8 mouse cellular contexts compared by ENCODE assay signal in genomic region chr13:46670514-46670913, GRCm38 (mm10). TPM values are rescaled to one million over a fixed set of nuclear protein-coding genes. Genes with fewer than 3 reads are reported as not detected.
DNase-seq lines count a peak whose midpoint lies in the region; ATAC-seq and TF ChIP-seq lines count a peak whose summit lies in the region.

No protein-coding gene starts in this region.

- H3K4me1 ChIP-seq in forebrain, postnatal 0 days (ENCODE audit: insufficient read depth) = peaks cover 13% of the 10 kb centered on the region
- peaks cover 12% of the 10 kb centered on the region for H3K4me1 ChIP-seq in liver, embryonic 16.5 days (ENCODE audit: control insufficient read depth, low read depth, low read length)

- WGBS in forebrain, postnatal 0 days = 59% methylated on average over 9 of the region's 9 CpGs
- 23% methylated on average over 9 of the region's 9 CpGs for WGBS in liver, embryonic 16.5 days (ENCODE audit: insufficient replicate concordance)

- ATAC-seq in forebrain, postnatal 0 days = no peak
- peak; percentile 16; the same call in 1 of the 2 replicates for ATAC-seq in liver, embryonic 16.5 days (ENCODE audit: low read depth)
- ATAC-seq in cerebellum, adult (ENCODE audit: insufficient number of reproducible peaks, low FRiP score, low TSS enrichment) = no peak

- intact Hi-C loops in gastrocnemius, adult 2 months (cut with DNase I) = no loop called here

- H3K36me3 ChIP-seq in forebrain, postnatal 0 days (ENCODE audit: insufficient read depth) = peaks cover 24% of the 10 kb centered on the region
- peaks cover 13% of the 10 kb centered on the region for H3K36me3 ChIP-seq in liver, embryonic 16.5 days (ENCODE audit: control insufficient read depth, insufficient read depth)

- H3K9me3 ChIP-seq in forebrain, postnatal 0 days (ENCODE audit: low read length) = no peaks in the 10 kb centered on the region
- H3K9me3 ChIP-seq in liver, embryonic 16.5 days (replicated peaks; ENCODE audit: control insufficient read depth, low read length) = no peaks in the 10 kb centered on the region

- no peak for TF ChIP-seq CTCF in gastrocnemius, adult 2 months (IDR thresholded peaks at IDR 0.05)
- no peak for TF ChIP-seq CTCF in forebrain, postnatal 0 days (IDR thresholded peaks at IDR 0.05; ENCODE audit: low read depth)

- peak overlapping the region; percentile 96 for H3K27ac ChIP-seq in gastrocnemius, adult 2 months
- H3K27ac ChIP-seq in forebrain, postnatal 0 days (ENCODE audit: low read depth, low read length) = no peak overlapping the region
- H3K27ac ChIP-seq in liver, embryonic 16.5 days (ENCODE audit: low read length) = peak overlapping the region; percentile 31; the same call in 1 of the 2 replicates

- no peaks in the 10 kb centered on the region for H3K27me3 ChIP-seq in forebrain, postnatal 0 days (ENCODE audit: insufficient read depth, low read length)
- no peaks in the 10 kb centered on the region for H3K27me3 ChIP-seq in liver, embryonic 16.5 days (ENCODE audit: control insufficient read depth, insufficient read depth, low read depth, low read length)

- H3K9ac ChIP-seq in forebrain, postnatal 0 days = peak overlapping the region; percentile 84; the same call in 1 of the 2 replicates
- H3K9ac ChIP-seq in liver, embryonic 16.5 days (ENCODE audit: low read depth, low read length) = peak overlapping the region; percentile 95

- peak overlapping the region; percentile 91 for H3K4me3 ChIP-seq in gastrocnemius, adult 2 months
- peak overlapping the region; percentile 86 for H3K4me3 ChIP-seq in forebrain, postnatal 0 days (ENCODE audit: low read depth, low read length)
- peak overlapping the region; percentile 91 for H3K4me3 ChIP-seq in liver, embryonic 16.5 days (ENCODE audit: low read depth, low read length)

- peak overlapping the region; percentile 75 for H3K4me2 ChIP-seq in forebrain, postnatal 0 days (ENCODE audit: low read depth)
- peak overlapping the region; percentile 84 for H3K4me2 ChIP-seq in liver, embryonic 16.5 days (ENCODE audit: low read depth, low read length)

- DNase-seq in gastrocnemius, adult 2 months = no peak
- no peak for DNase-seq in gastrocnemius, postnatal 4 days (ENCODE audit: low spot score in 2 of 2)
- DNase-seq in CD4-positive helper T cell, adult 2 months (ENCODE audit: low read depth, low spot score) = peak; percentile 22
- DNase-seq in forebrain, postnatal 0 days = peak; percentile 21
- DNase-seq in spleen, postnatal 14 days (ENCODE audit: low spot score in 2 of 2) = no peak
- DNase-seq in urinary bladder, adult 18-20 months (ENCODE audit: low spot score in 2 of 2) = no peak

RNA-seq across cellular contexts. Expression of gene Fam8a1, which starts 1.2 kb away (rescaled TPM):
- 10 to 100 TPM; 29.7 to 34.3 TPM for total RNA-seq in gastrocnemius, adult 2 months (2021)
- 10 to 100 TPM; 45.3 to 48.2 TPM for total RNA-seq in gastrocnemius, postnatal 4 days (2021)
- 63.0 and 73.8 TPM in 2 replicates for total RNA-seq in forebrain, postnatal 0 days (2014; rRNA removed)
- polyA plus RNA-seq in forebrain, postnatal 0 days (2015; fragmentation: Nextera tagmentation; extraction: Ambion mirVana) = 13.6 and 18.8 TPM in 2 replicates
- 2.0 and 2.3 TPM in 2 replicates for polyA plus RNA-seq in liver, embryonic 16.5 days (2015; fragmentation: Nextera tagmentation; extraction: Ambion mirVana)

RNA-seq across cellular contexts. Expression of gene Nup153, which starts 57.2 kb away (rescaled TPM):
- total RNA-seq in gastrocnemius, adult 2 months (2021) = 10 to 100 TPM; 46.5 to 49.7 TPM
- total RNA-seq in gastrocnemius, postnatal 4 days (2021) = 10 to 100 TPM; 51.6 to 66.3 TPM
- total RNA-seq in forebrain, postnatal 0 days (2014; rRNA removed) = 60.6 and 62.4 TPM in 2 replicates
- 7.3 and 11.5 TPM in 2 replicates for polyA plus RNA-seq in forebrain, postnatal 0 days (2015; fragmentation: Nextera tagmentation; extraction: Ambion mirVana)
- 13.6 and 13.8 TPM in 2 replicates for polyA plus RNA-seq in liver, embryonic 16.5 days (2015; fragmentation: Nextera tagmentation; extraction: Ambion mirVana)

Comparison
In these comparisons a context has a peak if more than half of its experiments do, and no peak if none do; other contexts are left out.
1. DNase-seq: peak in CD4-positive helper T cell, adult 2 months (single experiment) and forebrain, postnatal 0 days (single experiment); none in gastrocnemius, adult 2 months (single experiment), gastrocnemius, postnatal 4 days (0 of 2), spleen, postnatal 14 days (0 of 2) and urinary bladder, adult 18-20 months (0 of 2).
2. Peak in every context shown above with its lines, with median percentiles within 50 percentile points of each other: H3K4me3 ChIP-seq.